28 mouse cellular contexts compared by ENCODE assay signal in the genomic region with DNA sequence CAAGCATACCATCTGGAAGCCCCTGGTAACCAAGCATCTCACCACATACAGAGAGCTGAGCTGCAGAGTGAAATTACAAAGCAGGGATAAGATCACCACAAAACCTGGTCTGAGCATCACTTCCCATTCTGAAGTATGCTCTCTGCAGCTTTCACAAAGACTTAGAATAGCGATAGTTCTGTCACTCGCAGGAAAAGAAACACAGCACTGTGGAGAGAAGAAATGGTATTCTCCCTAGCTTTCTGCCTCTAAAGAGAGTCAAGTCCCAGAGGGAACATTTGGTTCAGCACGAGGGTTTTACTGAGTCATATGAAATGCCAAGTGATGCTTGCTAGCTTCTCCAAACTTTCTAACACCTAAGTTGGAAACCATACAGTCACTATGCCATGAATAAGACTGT. TPM values are rescaled to one million over a fixed set of nuclear protein-coding genes. Genes with fewer than 3 reads are reported as not detected.
A peak's percentile ranks its signal among the peaks of the same experiment; 100 is the strongest.
DNase-seq lines count a peak whose midpoint lies in the region; ATAC-seq and TF ChIP-seq lines count a peak whose summit lies in the region.
"Had no signal": no experiment of that assay in that cellular context is flagged by ENCODE, and none has a peak within 500 bp of the region (broad histone marks: within the 10 kb centered on the region; RNA-seq: fewer than 3 reads in every experiment).

No protein-coding gene starts in this region.

- 68% methylated on average over 3 of the region's 3 CpGs for WGBS in forebrain, postnatal 0 days
- WGBS in forebrain, embryonic 14.5 days, result 86% methylated on average over 3 of the region's 3 CpGs
- WGBS in heart, adult 2 months, result 84% methylated on average over 3 of the region's 3 CpGs

- no peaks in the 10 kb centered on the region for H3K27me3 ChIP-seq in forebrain, postnatal 0 days (ENCODE audit: insufficient read depth, low read length)
- H3K27me3 ChIP-seq in forebrain, embryonic 14.5 days (replicated peaks; ENCODE audit: control insufficient read depth, insufficient read depth, low read length), result no peaks in the 10 kb centered on the region
- H3K27me3 ChIP-seq in heart, adult 2 months (ENCODE audit: control insufficient read depth, insufficient read depth, low read length), result no peaks in the 10 kb centered on the region
- H3K27me3 ChIP-seq in CH12.LX (replicated peaks), result no peaks in the 10 kb centered on the region
- H3K27me3 ChIP-seq: embryonic facial prominence, embryonic 13.5 days; embryonic facial prominence, embryonic 15.5 days; forebrain, embryonic 12.5 days; forebrain, embryonic 15.5 days; Patski had no signal

- TF ChIP-seq POLR2A in heart, adult 2 months (IDR thresholded peaks at IDR 0.05; ENCODE audit: insufficient read depth, low read depth, low read length), result no peak
- no peak for TF ChIP-seq POLR2A in CH12.LX (IDR thresholded peaks at IDR 0.05; ENCODE audit: low read depth, low read length)

- in situ Hi-C loops in CH12.LX (cut with MboI; ENCODE audit: low pct_ligation_motif_present, low pct_unique_long_range_greater_than_20kb, low sequenced_read_pairs), result loop anchor here (5.0 to 10.0 kb wide), 2 partner anchors 65 to 178 kb away; a partner anchor contains a TSS

- no peaks in the 10 kb centered on the region for H3K4me1 ChIP-seq in forebrain, postnatal 0 days (ENCODE audit: insufficient read depth)
- H3K4me1 ChIP-seq in forebrain, embryonic 14.5 days (ENCODE audit: control insufficient read depth, insufficient read depth, low read length), result no peaks in the 10 kb centered on the region
- no peaks in the 10 kb centered on the region for H3K4me1 ChIP-seq in heart, adult 2 months (ENCODE audit: control insufficient read depth, insufficient read depth, low read length)
- H3K4me1 ChIP-seq in CH12.LX (ENCODE audit: control insufficient read depth in 1 of 2, insufficient read depth in 2 of 2), result peaks cover 12 to 44% of the 10 kb centered on the region in 2 experiments
- H3K4me1 ChIP-seq: embryonic facial prominence, embryonic 15.5 days; forebrain, embryonic 10.5 days; forebrain, embryonic 12.5 days; forebrain, embryonic 15.5 days had no signal

- dilution Hi-C loops in CH12.LX (cut with MboI; ENCODE audit: extremely low pct_ligation_motif_present, extremely low pct_unique_long_range_greater_than_20kb, low sequenced_read_pairs), result no loop called here

- no peak for TF ChIP-seq RAD21 in CH12.LX (IDR thresholded peaks at IDR 0.05; ENCODE audit: low read depth, low read length)

- no peak for TF ChIP-seq CTCF in forebrain, postnatal 0 days (IDR thresholded peaks at IDR 0.05; ENCODE audit: low read depth)
- TF ChIP-seq CTCF in heart, adult 2 months (IDR thresholded peaks at IDR 0.05), result no peak
- TF ChIP-seq CTCF in CH12.LX (conservative IDR thresholded peaks at IDR 0.05 in 1 of 2, IDR thresholded peaks at IDR 0.05 in 1 of 2; ENCODE audit: low read depth in 2 of 2, low read length in 2 of 2), result no peak

- intact Hi-C loops in heart, adult 2 months (cut with DNase I), result loop anchor here (5.0 to 10.0 kb wide), 3 partner anchors 178 to 648 kb away; a partner anchor contains a TSS

- no peak for TF ChIP-seq EP300 in heart, adult 2 months (IDR thresholded peaks at IDR 0.05; ENCODE audit: insufficient read depth, low read depth, low read length)
- no peak for TF ChIP-seq EP300 in CH12.LX (IDR thresholded peaks at IDR 0.05; ENCODE audit: low read length)

- peak; percentile 29 for ATAC-seq in forebrain, postnatal 0 days
- no peak for ATAC-seq in forebrain, embryonic 14.5 days
- ATAC-seq: activated CD4-positive, CD25-positive, alpha-beta regulatory T cell, adult 4 months; CD4-positive, CD25-positive, alpha-beta regulatory T cell, adult 4 months; forebrain, embryonic 15.5 days; Patski had no signal

- no peak overlapping the region for H3K9ac ChIP-seq in forebrain, postnatal 0 days
- no peak overlapping the region for H3K9ac ChIP-seq in forebrain, embryonic 14.5 days (ENCODE audit: low read length)
- no peak overlapping the region for H3K9ac ChIP-seq in heart, adult 2 months (ENCODE audit: low read depth, low read length)
- H3K9ac ChIP-seq in CH12.LX (ENCODE audit: insufficient read depth, low read depth), result no peak overlapping the region
- H3K9ac ChIP-seq: embryonic facial prominence, embryonic 13.5 days; embryonic facial prominence, embryonic 15.5 days; forebrain, embryonic 12.5 days; forebrain, embryonic 15.5 days had no signal

- H3K36me3 ChIP-seq in forebrain, postnatal 0 days (ENCODE audit: insufficient read depth), result no peaks in the 10 kb centered on the region
- H3K36me3 ChIP-seq in forebrain, embryonic 14.5 days (ENCODE audit: control insufficient read depth, insufficient read depth, low read length), result no peaks in the 10 kb centered on the region
- no peaks in the 10 kb centered on the region for H3K36me3 ChIP-seq in heart, adult 2 months (ENCODE audit: control insufficient read depth, insufficient read depth, low read length)
- H3K36me3 ChIP-seq in CH12.LX (replicated peaks in 1 of 2; ENCODE audit: control insufficient read depth in 1 of 2, insufficient read depth in 1 of 2, low read length in 1 of 2), result peaks cover 2 to 38% of the 10 kb centered on the region in 2 experiments
- H3K36me3 ChIP-seq: forebrain, embryonic 12.5 days; forebrain, embryonic 15.5 days had no signal

- no peaks in the 10 kb centered on the region for H3K9me3 ChIP-seq in forebrain, postnatal 0 days (ENCODE audit: low read length)
- no peaks in the 10 kb centered on the region for H3K9me3 ChIP-seq in forebrain, embryonic 14.5 days (replicated peaks; ENCODE audit: control insufficient read depth, low read length)
- no peaks in the 10 kb centered on the region for H3K9me3 ChIP-seq in CH12.LX (replicated peaks; ENCODE audit: low read length)
- H3K9me3 ChIP-seq: embryonic facial prominence, embryonic 13.5 days; embryonic facial prominence, embryonic 15.5 days; forebrain, embryonic 10.5 days; forebrain, embryonic 12.5 days; forebrain, embryonic 15.5 days had no signal

- no peak for DNase-seq in forebrain, postnatal 0 days
- DNase-seq in forebrain, embryonic 14.5 days (ENCODE audit: low spot score), result no peak
- DNase-seq in heart, adult 11 months, result peak; percentile 22
- no peak for DNase-seq in heart, adult 2 months
- DNase-seq in CH12.LX (ENCODE audit: extremely low read depth), result peak; percentile 56
- peak; percentile 48 for DNase-seq in brain, adult 2 months (ENCODE audit: low read depth, low spot score)
- DNase-seq in kidney, postnatal 25 days, result no peak
- no peak for DNase-seq in kidney, adult 8-10 months
- DNase-seq: adrenal gland, adult 8-10 months; adrenal gland, postnatal 14 days; adrenal gland, postnatal 36 days; B cell, adult 2 months; cerebellum, adult 11 months; cerebellum, adult 18-20 months; cerebellum, adult 8-10 months; cerebellum, adult 9-11 months; cerebellum, postnatal 14 days; cerebellum, postnatal 36 days; embryo, embryonic 11 days had no signal

- no peaks in the 10 kb centered on the region for H3K79me2 ChIP-seq in heart, adult 2 months (replicated peaks; ENCODE audit: control insufficient read depth, insufficient read depth, low read length)
- no peaks in the 10 kb centered on the region for H3K79me2 ChIP-seq in CH12.LX (replicated peaks; ENCODE audit: control insufficient read depth, extremely low read depth, insufficient read depth, poor library complexity, severe bottlenecking)

- H3K27ac ChIP-seq in forebrain, postnatal 0 days (ENCODE audit: low read depth, low read length), result no peak overlapping the region
- no peak overlapping the region for H3K27ac ChIP-seq in forebrain, embryonic 14.5 days (ENCODE audit: low read depth, low read length)
- no peak overlapping the region for H3K27ac ChIP-seq in heart, adult 2 months
- no peak overlapping the region for H3K27ac ChIP-seq in CH12.LX (ENCODE audit: insufficient read depth, low read depth)
- H3K27ac ChIP-seq: embryonic facial prominence, embryonic 13.5 days; embryonic facial prominence, embryonic 15.5 days; forebrain, embryonic 10.5 days; forebrain, embryonic 12.5 days; forebrain, embryonic 15.5 days had no signal

- H3K4me2 ChIP-seq in forebrain, postnatal 0 days (ENCODE audit: low read depth), result no peak overlapping the region
- no peak overlapping the region for H3K4me2 ChIP-seq in forebrain, embryonic 14.5 days (ENCODE audit: low read length)
- H3K4me2 ChIP-seq in CH12.LX (ENCODE audit: insufficient read depth, low read depth, poor library complexity, severe bottlenecking), result no peak overlapping the region
- H3K4me2 ChIP-seq: embryonic facial prominence, embryonic 13.5 days; embryonic facial prominence, embryonic 15.5 days; forebrain, embryonic 12.5 days; forebrain, embryonic 15.5 days had no signal

- H3K4me3 ChIP-seq in forebrain, postnatal 0 days (ENCODE audit: low read depth, low read length), result no peak overlapping the region
- no peak overlapping the region for H3K4me3 ChIP-seq in forebrain, embryonic 14.5 days (ENCODE audit: low read depth, low read length)
- no peak overlapping the region for H3K4me3 ChIP-seq in heart, adult 2 months
- no peak overlapping the region for H3K4me3 ChIP-seq in CH12.LX (replicated peaks in 1 of 3; ENCODE audit: low read depth in 2 of 3, low read length in 2 of 3, poor library complexity in 1 of 3)
- H3K4me3 ChIP-seq: embryonic facial prominence, embryonic 13.5 days; embryonic facial prominence, embryonic 15.5 days; erythroblast, embryonic 14.5 days; forebrain, embryonic 10.5 days; forebrain, embryonic 12.5 days; forebrain, embryonic 15.5 days had no signal

RNA-seq across cellular contexts. Expression of a gene that starts 17.6 kb away (rescaled TPM):
- total RNA-seq in forebrain, postnatal 0 days (2014; rRNA removed), result 26.5 and 38.2 TPM in 2 replicates
- 31.2 and 33.8 TPM in 2 replicates for polyA plus RNA-seq in forebrain, postnatal 0 days (2015; fragmentation: Nextera tagmentation; extraction: Ambion mirVana)
- 29.8 and 31.8 TPM in 2 replicates for polyA plus RNA-seq in forebrain, embryonic 14.5 days (2014; fragmentation: Nextera tagmentation; extraction: Ambion mirVana)
- total RNA-seq in heart, adult 2 months (2021), result 10 to 100 TPM; 32.5 to 32.8 TPM
- 37.6 and 59.0 TPM in 2 replicates for polyA plus RNA-seq in heart, adult 2 months (2012; rRNA removed)
- 26.5 and 28.0 TPM in 2 replicates for total RNA-seq in CH12.LX (2012; rRNA removed)
- total RNA-seq in CH12.LX (2014; rRNA removed), result 53.1 and 53.6 TPM in 2 replicates
- 30.2 and 32.4 TPM in 2 replicates for polyA plus RNA-seq in CH12.LX (2012; ENCODE audit: insufficient read length, low read depth)

RNA-seq across cellular contexts. Expression of a gene that starts 38.6 kb away (rescaled TPM):
- total RNA-seq in forebrain, postnatal 0 days (2014; rRNA removed), result 1.5 and 2.5 TPM in 2 replicates
- polyA plus RNA-seq in forebrain, postnatal 0 days (2015; fragmentation: Nextera tagmentation; extraction: Ambion mirVana), result 1.8 and 2.2 TPM in 2 replicates
- 0.63 and 0.65 TPM in 2 replicates for polyA plus RNA-seq in forebrain, embryonic 14.5 days (2014; fragmentation: Nextera tagmentation; extraction: Ambion mirVana)
- total RNA-seq in heart, adult 2 months (2021), result not detected
- 0.06 and 0.14 TPM in 2 replicates for polyA plus RNA-seq in heart, adult 2 months (2012; rRNA removed)
- total RNA-seq in CH12.LX (2012; rRNA removed) (0.21 and 0.93 TPM in 2 replicates), CH12.LX (2014; rRNA removed) (0.52 and 0.57 TPM in 2 replicates)
- 0.37 and 0.40 TPM in 2 replicates for polyA plus RNA-seq in CH12.LX (2012; ENCODE audit: insufficient read length, low read depth)
- polyA plus RNA-seq: activated CD4-positive, CD25-positive, alpha-beta regulatory T cell, adult 4 months; CD4-positive, CD25-positive, alpha-beta regulatory T cell, adult 4 months; Patski had no signal

RNA-seq across cellular contexts. Expression of a gene that starts 44.4 kb away (rescaled TPM):
- 4.8 and 5.8 TPM in 2 replicates for total RNA-seq in forebrain, postnatal 0 days (2014; rRNA removed)
- polyA plus RNA-seq in forebrain, postnatal 0 days (2015; fragmentation: Nextera tagmentation; extraction: Ambion mirVana), result 0.77 and 1.3 TPM in 2 replicates
- polyA plus RNA-seq in forebrain, embryonic 14.5 days (2014; fragmentation: Nextera tagmentation; extraction: Ambion mirVana), result 0.72 and 0.95 TPM in 2 replicates
- total RNA-seq in heart, adult 2 months (2021), result 10 to 100 TPM; 42.6 to 45.3 TPM
- 7.6 and 11.9 TPM in 2 replicates for polyA plus RNA-seq in heart, adult 2 months (2012; rRNA removed)
- total RNA-seq in CH12.LX (2012; rRNA removed) (27.6 and 28.8 TPM in 2 replicates), CH12.LX (2014; rRNA removed) (15.8 and 16.3 TPM in 2 replicates)
- polyA plus RNA-seq in CH12.LX (2012; ENCODE audit: insufficient read length, low read depth), result 27.3 and 31.0 TPM in 2 replicates
- polyA plus RNA-seq: erythroblast, embryonic 14.5 days had no signal

Comparison
In these comparisons a context has a peak if more than half of its experiments do, and no peak if none do; other contexts are left out.
1. DNase-seq: peak in heart, adult 11 months (single experiment), CH12.LX (single experiment) and brain, adult 2 months (single experiment); none in forebrain, postnatal 0 days (single experiment), forebrain, embryonic 14.5 days (single experiment), heart, adult 2 months (0 of 2), kidney, postnatal 25 days (0 of 2) and kidney, adult 8-10 months (0 of 2).